Mouse (Mus musculus) CH12.LX (cell line): ENCODE results near the gene Ndufb10.

ENCODE experiments used
- CHD1 ChIP-seq: IDR thresholded peaks from 2 replicates; pipeline ENCODE4 v1.6.1; 2012; ENCODE audit warnings: low read depth, low read length, improper control_type of control experiment, inconsistent platforms
- CHD2 ChIP-seq: IDR thresholded peaks from 2 replicates; pipeline ENCODE4 v1.6.1; 2011; ENCODE audit warnings: low read length, improper control_type of control experiment
- CTCF ChIP-seq, 2 experiments: IDR thresholded peaks in 1 of 2; conservative IDR thresholded peaks in 1 of 2; 2 replicates each; pipeline ENCODE4 v1.5.1; 2011 to 2012; ENCODE audit warnings: low read depth in 2 of 2, low read length in 2 of 2, improper control_type of control experiment in 1 of 2, inconsistent platforms in 1 of 2, mild to moderate bottlenecking in 1 of 2, moderate library complexity in 1 of 2
- E2F4 ChIP-seq: IDR thresholded peaks from 2 replicates; pipeline ENCODE4 v1.6.1; 2011; ENCODE audit warnings: low read depth, low read length, improper control_type of control experiment; ENCODE audit not compliant: insufficient replicate concordance
- EP300 ChIP-seq: IDR thresholded peaks from 2 replicates; pipeline ENCODE4 v1.6.1; 2011; ENCODE audit warnings: low read length, improper control_type of control experiment
- ETS1 ChIP-seq: conservative IDR thresholded peaks from 2 replicates; pipeline ENCODE4 v1.6.1; 2012; ENCODE audit warnings: low read depth, mild to moderate bottlenecking, inconsistent platforms, low read length, improper control_type of control experiment, moderate library complexity
- HCFC1 ChIP-seq: IDR thresholded peaks from 2 replicates; pipeline ENCODE4 v1.6.1; 2012; ENCODE audit warnings: low read depth, mild to moderate bottlenecking, inconsistent platforms, low read length, improper control_type of control experiment
- JUND ChIP-seq: conservative IDR thresholded peaks from 2 replicates; pipeline ENCODE4 v1.6.1; 2011; ENCODE audit warnings: low read depth, low read length, improper control_type of control experiment
- MAFK ChIP-seq: IDR thresholded peaks from 2 replicates; pipeline ENCODE4 v1.6.1; 2011; ENCODE audit warnings: low read length, improper control_type of control experiment; ENCODE audit not compliant: insufficient replicate concordance
- MAZ ChIP-seq: IDR thresholded peaks from 2 replicates; pipeline ENCODE4 v1.6.1; 2012; ENCODE audit warnings: low read depth, mild to moderate bottlenecking, inconsistent platforms, low read length, improper control_type of control experiment, moderate library complexity
- POLR2A ChIP-seq: IDR thresholded peaks from 2 replicates; pipeline ENCODE4 v1.6.1; 2011; ENCODE audit warnings: low read depth, mild to moderate bottlenecking, improper control_type of control experiment, low read length
- ZC3H11A ChIP-seq: IDR thresholded peaks from 2 replicates; pipeline ENCODE4 v1.6.1; 2012; ENCODE audit warnings: low read depth, mild to moderate bottlenecking, inconsistent platforms, low read length, improper control_type of control experiment
- ZNF384 ChIP-seq: IDR thresholded peaks from 2 replicates; pipeline ENCODE4 v1.6.1; 2012; ENCODE audit warnings: low read depth, low read length, improper control_type of control experiment, inconsistent platforms

DNA sequence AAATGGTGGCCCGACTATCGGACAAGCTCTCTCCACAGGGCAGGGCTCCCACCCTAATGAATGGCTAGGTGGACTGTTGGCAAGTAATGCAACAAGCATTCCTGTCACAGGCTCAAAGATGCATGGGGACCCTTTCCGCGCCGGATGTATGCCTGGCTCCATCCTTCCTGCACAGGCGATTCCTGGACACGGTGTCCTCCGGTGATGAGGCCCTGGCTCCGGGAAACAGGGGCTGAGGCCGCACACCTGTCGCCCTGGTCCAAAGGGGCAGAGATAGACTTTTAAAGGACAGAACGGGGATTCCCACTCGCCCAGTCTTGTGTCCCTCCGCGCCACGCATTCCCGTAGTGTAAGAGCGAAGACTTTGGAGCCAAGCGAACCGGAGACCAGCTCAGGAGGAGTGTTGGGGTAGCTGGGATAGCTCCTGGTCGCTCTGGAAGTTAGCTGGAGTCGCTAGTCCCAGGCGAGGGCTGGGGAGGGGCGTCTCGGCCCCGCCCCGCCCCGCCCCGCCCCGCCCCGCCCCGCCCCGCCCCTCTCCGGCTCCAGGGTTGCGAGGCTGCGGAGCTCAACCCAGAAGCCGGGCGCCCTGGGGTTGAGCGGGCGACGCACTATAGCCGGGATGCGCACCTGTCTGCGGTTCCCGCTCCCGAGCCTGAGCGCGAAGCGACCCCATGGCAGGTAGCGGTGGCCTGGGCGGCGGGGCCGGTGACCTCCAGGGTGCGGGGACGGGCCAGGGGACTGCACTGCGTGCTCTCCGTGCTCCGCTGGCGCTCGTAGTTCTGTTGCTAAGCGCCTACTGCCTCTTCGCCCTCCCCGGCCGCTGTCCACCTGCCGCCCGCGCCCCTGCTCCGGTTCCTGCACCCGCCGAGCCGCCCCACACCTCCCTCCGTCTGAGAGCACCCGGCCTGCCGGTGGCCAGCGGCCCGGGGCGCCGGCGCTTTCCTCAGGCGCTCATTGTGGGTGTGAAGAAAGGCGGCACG, 28.4 kb upstream of the Ndufb10 start, which contains the start of gene Hs3st6:
- TF ChIP-seq HCFC1 (no peak), CTCF (conservative IDR thresholded peaks at IDR 0.05 in 1 of 2, IDR thresholded peaks at IDR 0.05 in 1 of 2; ENCODE audit: low read depth in 2 of 2, low read length in 2 of 2) (no peak), CHD1 (no peak), ZNF384 (no peak), MAZ (no peak), POLR2A (no peak), CHD2 (no peak), EP300 (no peak), ETS1 (no peak), E2F4 (no peak), ZC3H11A (no peak), MAFK (no peak), JUND (no peak)
